Mouse (Mus musculus) ES-Bruce4 (cell line): ENCODE results near the gene Cacna1g.

Experiments used
- CTCF ChIP-seq: IDR thresholded peaks from one replicate; pipeline ENCODE4 v1.8.1; 2011; ENCODE audit warnings: low read depth, low read length
- POLR2A ChIP-seq: IDR thresholded peaks from one replicate; pipeline ENCODE4 v1.8.1; 2011; ENCODE audit warnings: low read length; ENCODE audit not compliant: insufficient read depth

DNA sequence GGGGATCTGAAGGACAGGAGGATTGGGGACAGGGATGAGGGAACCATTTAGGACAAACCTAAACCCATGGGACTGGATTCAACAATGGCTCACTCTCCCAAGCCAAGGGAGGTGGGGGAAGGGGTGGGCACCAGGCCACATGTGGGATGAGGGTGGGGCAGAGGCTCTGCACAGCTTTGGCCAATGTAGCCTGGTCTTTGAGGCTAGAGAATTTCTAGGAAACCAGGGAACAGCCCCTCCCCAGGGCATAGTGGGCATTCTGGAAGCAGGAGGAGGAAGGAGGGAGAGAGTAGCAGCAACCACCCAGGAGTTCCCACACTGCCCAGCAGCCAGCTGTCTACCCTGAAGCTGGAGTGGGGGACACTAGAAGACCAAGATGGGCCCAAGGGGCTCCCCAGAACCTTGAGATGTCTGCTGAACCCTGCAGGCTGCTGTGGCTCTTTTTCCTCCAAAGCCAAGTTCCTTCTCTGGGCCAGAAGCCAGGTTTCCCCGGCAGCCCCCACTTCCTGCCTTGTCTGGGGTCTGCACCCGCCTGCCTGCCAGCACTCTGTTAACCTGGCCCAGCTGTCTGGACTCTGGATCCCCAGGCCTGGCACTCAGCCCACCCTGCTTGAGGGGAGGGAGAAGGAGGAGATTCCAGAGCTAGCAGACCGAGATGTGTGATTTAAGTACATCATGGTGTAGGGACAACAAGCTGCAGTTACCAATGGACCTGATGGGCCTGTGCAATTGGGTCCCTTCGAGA lies 45.7 kb downstream of the Cacna1g start:
- TF ChIP-seq CTCF = no peak
- no peak for TF ChIP-seq POLR2A
